Mouse (Mus musculus) kidney, postnatal 0 days (tissue): ENCODE data around the gene Rangrf. TPM values are rescaled to one million over a fixed set of nuclear protein-coding genes. Genes with fewer than 3 reads are reported as not detected.

Source experiments
- ATAC-seq: fragments of 200-750 bp; cut with Nextera tagmentation; replicated peaks from 2 replicates; pipeline ENCODE4 v1.8.0; 2017; ENCODE audit warnings: low read depth, moderate number of reproducible peaks, moderate TSS enrichment, moderate library complexity; ENCODE audit not compliant: low FRiP score
- DNase-seq: peaks from one replicate; pipeline ENCODE4 v3.0.0-alpha.2; 2016; ENCODE audit warnings: low spot score
- H3K27ac ChIP-seq: fragments of 300-500 bp; sonication (generic); 2 replicates; pipeline ENCODE4 v1.5.1; 2014; ENCODE audit warnings: mild to moderate bottlenecking
- H3K27me3 ChIP-seq: fragments of 300-500 bp; sonication (generic); 2 replicates; pipeline ENCODE4 v1.6.1; 2014; ENCODE audit warnings: low read length, mixed read lengths; ENCODE audit not compliant: insufficient read depth
- H3K36me3 ChIP-seq: fragments of 300-500 bp; sonication (generic); 2 replicates; pipeline ENCODE4 v1.6.1; 2014; ENCODE audit warnings: low read length, mixed read lengths; ENCODE audit not compliant: insufficient read depth
- H3K4me1 ChIP-seq: fragments of 300-500 bp; sonication (generic); replicated peaks from 2 replicates; pipeline ENCODE4 v1.6.1; 2014; ENCODE audit warnings: antibody characterized with exemption, low read length, mixed read lengths; ENCODE audit not compliant: insufficient read depth
- H3K4me2 ChIP-seq: fragments of 300-500 bp; sonication (generic); 2 replicates; pipeline ENCODE4 v1.6.1; 2014; ENCODE audit warnings: mild to moderate bottlenecking, low read length, moderate library complexity, mixed read lengths
- H3K4me3 ChIP-seq: fragments of 300-500 bp; sonication (generic); replicated peaks from 2 replicates; pipeline ENCODE4 v1.5.1; 2014; ENCODE audit warnings: low read depth, low read length
- H3K9ac ChIP-seq: fragments of 300-500 bp; sonication (generic); 2 replicates; pipeline ENCODE4 v1.6.1; 2014; ENCODE audit warnings: low read depth, low read length
- H3K9me3 ChIP-seq: fragments of 300-500 bp; sonication (generic); replicated peaks from 2 replicates; pipeline ENCODE4 v1.6.1; 2016; ENCODE audit warnings: low read length, inconsistent platforms, mixed read lengths
- CTCF ChIP-seq: IDR thresholded peaks from 2 replicates; pipeline ENCODE4 v1.5.1; 2016; ENCODE audit warnings: antibody characterized with exemption, low read depth, mild to moderate bottlenecking, moderate library complexity
- WGBS: fragments of 180-500 bp; shearing (Covaris S2); extraction: QIAGEN DNeasy Blood & Tissue Kit; methylation state at CpG from one replicate; pipeline ENCODE4 v1.1.7; 2014; 5-methylcytosine and 5-hydroxymethylcytosine counted together
- microRNA-seq: library from miRNA; unstranded; fragments of <30 nt; microRNA quantifications from one replicate; pipeline ENCODE4, GENCODE M21; 2016
- polyA plus RNA-seq: library from polyadenylated mRNA; unstranded; fragments of >200 nt; fragmentation: Nextera tagmentation; extraction: Ambion mirVana; gene quantifications from 2 replicates; pipeline ENCODE4 v1.2.1, GENCODE M21; 2015

Gene Rangrf
- polyA plus RNA-seq, 1 experiment from 2014 or later: 55.6 TPM

DNA sequence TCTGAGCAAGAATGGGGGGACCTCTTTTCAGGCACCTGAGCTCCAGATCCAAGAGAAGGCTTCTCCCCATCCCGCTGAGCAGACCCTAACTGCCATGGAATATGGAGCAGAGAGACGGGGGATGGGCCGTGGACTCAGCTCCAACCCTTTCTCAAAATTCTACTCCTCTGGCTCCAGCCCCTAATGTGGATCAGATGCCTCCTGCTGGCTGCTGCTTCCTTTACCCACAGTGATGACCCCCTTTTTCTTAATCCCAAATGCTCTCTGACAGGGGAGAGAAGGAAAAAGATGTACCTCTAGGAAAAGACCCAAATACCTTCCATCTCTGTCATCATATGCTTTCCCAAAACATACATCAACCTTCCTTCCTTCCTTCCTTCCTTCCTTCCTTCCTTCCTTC lies 48.0 kb downstream of the Rangrf start, which contains the start of gene Odf4:
Gene Odf4 (minus strand): TSS at position 101 of the 400 bp plus-strand sequence.
- no peak within 1 kb of the TSS for H3K9ac ChIP-seq
- H3K9me3 ChIP-seq: no peaks in the 10 kb centered on the region
- no peak within 1 kb of the TSS for H3K4me2 ChIP-seq
- ATAC-seq: no peak
- no peak; the same call in 1 of the 2 replicates for TF ChIP-seq CTCF
- H3K4me1 ChIP-seq: no peaks in the 10 kb centered on the region; the same call in 1 of the 2 replicates
- H3K36me3 ChIP-seq: no peaks in the 10 kb centered on the region
- no peak for DNase-seq
- WGBS: 91% methylated on average over 3 of the region's 3 CpGs
- H3K4me3 ChIP-seq: no peak within 1 kb of the TSS
- no peak within 1 kb of the TSS for H3K27ac ChIP-seq
- no peaks in the 10 kb centered on the region for H3K27me3 ChIP-seq

DNA sequence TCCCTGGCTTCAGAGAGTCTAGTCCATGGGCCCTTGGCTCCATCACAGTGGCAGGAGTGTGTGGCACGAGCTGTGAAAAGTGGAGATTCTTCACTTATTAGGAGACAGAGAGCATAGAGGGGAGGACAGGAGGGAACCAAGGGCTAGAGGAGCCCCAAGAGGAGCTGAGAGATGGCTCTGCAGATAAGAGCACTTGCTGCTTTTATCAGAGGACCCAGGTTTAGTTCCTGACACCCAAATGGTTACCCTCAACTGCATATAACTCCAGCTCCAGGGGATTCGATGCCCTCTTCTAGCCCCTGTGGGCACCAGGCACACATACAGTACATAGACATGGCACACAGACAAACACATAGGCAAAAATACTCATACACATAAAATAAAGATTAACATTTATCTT lies 50.2 kb downstream of the Rangrf start:
- Histone ChIP-seq H3K27me3 (no peaks in the 10 kb centered on the region), H3K4me2 (no peak overlapping the region), H3K9me3 (no peaks in the 10 kb centered on the region), H3K27ac (no peak overlapping the region), H3K36me3 (no peaks in the 10 kb centered on the region), H3K4me3 (no peak overlapping the region), H3K9ac (no peak overlapping the region), H3K4me1 (no peaks in the 10 kb centered on the region; the same call in 1 of the 2 replicates)
- TF ChIP-seq CTCF: no peak
- 78% methylated on average over 2 of the region's 2 CpGs for WGBS
- ATAC-seq (no peak), DNase-seq (no peak)

DNA sequence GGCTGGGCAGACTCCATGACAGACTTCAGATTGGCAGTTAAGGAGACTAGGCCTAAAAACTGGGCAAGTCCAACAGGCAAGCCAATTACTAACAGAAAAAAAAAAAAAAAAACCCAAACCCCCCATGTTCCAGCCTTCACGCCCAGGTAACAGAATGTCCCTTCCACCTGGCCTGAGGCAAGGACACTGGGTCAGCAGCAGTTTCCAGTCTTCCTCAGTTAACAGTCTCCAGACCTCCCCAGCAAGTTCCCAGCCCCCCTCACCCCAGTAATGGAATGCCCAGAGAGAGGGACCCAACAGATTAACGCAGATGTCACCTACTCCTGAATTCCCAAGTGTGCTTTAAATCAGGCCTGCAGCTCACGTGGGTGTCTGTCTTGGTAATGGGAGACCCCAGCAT lies 51.8 kb downstream of the Rangrf start:
- Histone ChIP-seq H3K27ac (no peak overlapping the region), H3K27me3 (no peaks in the 10 kb centered on the region), H3K36me3 (no peaks in the 10 kb centered on the region), H3K4me1 (no peaks in the 10 kb centered on the region; the same call in 1 of the 2 replicates), H3K9ac (no peak overlapping the region), H3K4me3 (no peak overlapping the region), H3K9me3 (no peaks in the 10 kb centered on the region), H3K4me2 (no peak overlapping the region)
- DNase-seq: no peak
- ATAC-seq: no peak
- TF ChIP-seq CTCF: no peak
- WGBS: 53% methylated on average over 3 of the region's 3 CpGs

Small RNAs within 50 kb of the gene (microRNA-seq; reads per million reads assigned to microRNA genes)
- gene Mir3062: 1.0 reads per million

Other genes starting within 250 kb of the Rangrf start
- gene Ndel1, start 103.3 kb downstream of the Rangrf start, polyA plus RNA-seq: 86.1 and 90.9 TPM in 2 replicates
- 0.13 and 0.17 TPM in 2 replicates for gene Rnf222, start 86.6 kb downstream of the Rangrf start, polyA plus RNA-seq
- 1,114 and 1,312 TPM in 2 replicates for gene Rpl26, start 73.6 kb downstream of the Rangrf start, polyA plus RNA-seq
- 0.29 TPM in 1 of 2 replicates, not detected in the other for gene Odf4, start 48.1 kb downstream of the Rangrf start, polyA plus RNA-seq
- gene Arhgef15, start 17.7 kb downstream of the Rangrf start, polyA plus RNA-seq: 8.9 and 11.3 TPM in 2 replicates
- gene Slc25a35, start 7.1 kb downstream of the Rangrf start, polyA plus RNA-seq: 11.1 and 11.5 TPM in 2 replicates
- 20.9 and 23.3 TPM in 2 replicates for gene Pfas, start 33.3 kb upstream of the Rangrf start, polyA plus RNA-seq
- 27.6 and 27.7 TPM in 2 replicates for gene Ctc1, start 40.7 kb upstream of the Rangrf start, polyA plus RNA-seq
- gene Aurkb, start 70.5 kb upstream of the Rangrf start, polyA plus RNA-seq: 49.3 and 61.1 TPM in 2 replicates
- gene Borcs6, start 84.5 kb upstream of the Rangrf start, polyA plus RNA-seq: 11.9 and 13.3 TPM in 2 replicates
- gene Tmem107, start 95.6 kb upstream of the Rangrf start, polyA plus RNA-seq: 60.8 and 61.3 TPM in 2 replicates
- gene Vamp2, start 113.3 kb upstream of the Rangrf start, polyA plus RNA-seq: 66.7 and 67.7 TPM in 2 replicates
- 7.4 and 9.9 TPM in 2 replicates for gene Per1, start 120.0 kb upstream of the Rangrf start, polyA plus RNA-seq
- gene Hes7, start 145.2 kb upstream of the Rangrf start, polyA plus RNA-seq: 0.42 and 0.50 TPM in 2 replicates
- gene 9130213A22Rik, start 147.4 kb upstream of the Rangrf start, polyA plus RNA-seq: 0.25 and 0.31 TPM in 2 replicates
- gene Aloxe3, start 150.7 kb upstream of the Rangrf start, polyA plus RNA-seq: 0.54 and 0.69 TPM in 2 replicates
- gene Alox12b, start 181.8 kb upstream of the Rangrf start, polyA plus RNA-seq: 0.27 and 0.36 TPM in 2 replicates
- gene Alox8, start 222.7 kb upstream of the Rangrf start, polyA plus RNA-seq: 0.17 and 0.61 TPM in 2 replicates